Mouse (Mus musculus) spleen, adult 12 weeks (tissue): ENCODE data around the gene Rbp4.

Experiments used
- DNase-seq: peaks from one replicate; pipeline ENCODE4 v3.0.0; 2022; ENCODE audit warnings: low spot score

The Rbp4 gene

DNA sequence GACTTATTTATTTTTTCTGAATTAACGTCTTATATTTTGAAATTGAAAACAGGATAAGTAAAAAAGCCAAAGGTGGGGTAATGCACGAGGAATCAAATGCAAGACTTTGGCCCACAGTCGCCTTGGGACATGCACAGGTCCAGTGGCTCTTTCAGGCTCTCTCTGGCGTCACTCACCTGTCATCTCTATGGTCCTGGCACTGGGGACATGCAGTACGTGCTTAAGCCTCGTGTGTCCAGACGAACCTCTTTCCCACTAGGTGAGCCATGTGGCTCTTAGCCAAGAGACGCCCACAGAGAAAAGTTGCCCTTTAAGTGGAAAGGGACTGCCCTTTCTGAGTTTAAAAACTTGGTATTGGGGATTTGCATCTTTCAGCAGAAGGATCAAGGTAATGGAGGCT, 35.7 kb downstream of the Rbp4 start:
- DNase-seq: no peak

DNA sequence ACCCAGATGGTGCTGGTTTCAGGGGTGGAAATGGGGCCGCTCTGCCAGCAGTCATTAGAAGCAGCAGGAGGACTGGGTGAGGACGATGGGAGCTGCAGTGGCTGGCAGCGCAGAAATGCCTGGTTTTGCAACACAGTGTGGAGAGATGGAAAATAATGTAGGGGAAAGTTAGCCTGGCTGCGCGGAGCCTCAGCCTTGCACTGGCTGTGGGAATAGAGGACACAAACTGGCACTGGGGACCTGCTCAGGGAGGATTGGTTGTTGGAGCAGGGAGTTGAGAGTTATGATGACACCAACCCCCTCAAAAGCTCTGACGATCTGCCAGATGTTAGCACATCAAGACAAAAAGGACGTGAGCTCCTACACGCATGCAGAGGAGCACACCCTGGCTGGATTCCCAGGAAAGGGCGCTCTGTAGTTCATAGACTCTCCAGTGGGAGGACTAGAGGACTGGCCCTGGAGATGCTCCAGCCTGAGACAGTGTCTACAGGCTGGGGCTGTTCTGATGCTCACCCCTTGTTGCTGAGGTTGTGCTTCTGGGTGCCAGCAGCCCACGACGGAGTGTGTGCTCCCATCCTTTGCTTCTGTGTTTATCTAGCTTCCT, 38.0 kb downstream of the Rbp4 start:
- no peak for DNase-seq

DNA sequence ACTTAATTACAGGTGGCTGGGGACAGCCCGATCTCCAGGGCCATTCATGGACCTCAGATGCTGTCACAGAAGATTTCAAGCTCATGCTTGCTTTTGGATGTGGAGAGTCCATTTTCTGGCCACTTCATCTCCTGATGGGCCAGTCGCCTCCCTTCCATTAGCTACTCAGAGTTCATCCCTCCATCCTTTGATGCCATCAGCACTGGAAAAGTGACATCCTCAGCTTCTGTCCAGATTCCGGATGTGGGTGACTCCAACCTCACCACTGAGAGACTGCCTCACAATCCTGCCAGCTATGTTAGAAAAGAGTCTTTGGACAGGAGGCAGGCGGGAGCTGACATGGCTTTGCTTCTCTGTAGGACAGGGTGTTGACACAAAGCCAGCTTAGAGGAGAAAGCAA, 39.2 kb downstream of the Rbp4 start:
- DNase-seq: no peak

DNA sequence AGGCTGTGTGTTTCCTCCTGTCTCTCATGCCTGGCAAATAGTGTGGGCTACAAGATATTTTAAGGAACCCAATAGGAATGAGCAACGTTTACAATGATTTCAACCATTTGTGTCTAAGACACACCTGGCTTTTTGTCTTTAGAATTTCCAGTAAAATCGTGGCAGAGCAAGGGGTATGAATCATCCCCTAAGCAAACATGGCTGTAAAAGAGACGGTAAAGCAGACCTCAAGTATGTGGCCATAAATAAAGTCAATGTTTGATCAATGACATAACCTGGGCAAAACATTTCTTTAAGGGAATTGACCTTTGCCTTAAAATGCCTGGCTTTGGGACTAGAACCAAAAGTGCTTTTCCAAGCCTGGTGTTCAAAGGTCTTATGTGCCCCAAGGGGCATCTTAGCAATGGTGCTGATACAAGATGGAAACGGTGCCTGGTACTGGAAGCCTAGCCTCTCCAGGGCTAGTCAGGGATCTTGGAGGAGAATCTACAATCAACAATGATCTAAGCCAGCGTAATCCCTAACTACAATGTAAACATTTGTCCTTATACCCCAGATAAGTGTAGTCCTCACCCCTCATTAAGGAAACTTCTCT, 42.1 kb downstream of the Rbp4 start:
- no peak for DNase-seq

DNA sequence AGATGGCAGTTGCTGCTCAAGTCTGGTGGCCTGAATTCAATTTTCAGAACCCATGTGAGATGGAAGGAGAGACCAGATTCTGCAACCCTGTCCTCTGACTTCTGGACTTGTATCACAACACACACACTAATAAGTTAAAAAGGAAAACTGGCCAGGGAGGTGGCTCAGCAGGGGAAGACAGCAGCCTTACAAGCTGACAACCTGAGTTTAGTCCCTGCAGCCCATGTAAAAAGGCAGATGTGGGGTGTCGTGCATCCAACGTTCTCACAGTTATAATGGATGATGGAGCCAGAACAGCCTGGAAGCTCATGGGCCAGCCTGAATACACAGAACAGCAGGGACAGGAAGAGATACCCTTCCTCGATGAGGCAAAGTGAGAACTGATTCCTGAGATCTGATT, 43.7 kb downstream of the Rbp4 start:
- DNase-seq: no peak

DNA sequence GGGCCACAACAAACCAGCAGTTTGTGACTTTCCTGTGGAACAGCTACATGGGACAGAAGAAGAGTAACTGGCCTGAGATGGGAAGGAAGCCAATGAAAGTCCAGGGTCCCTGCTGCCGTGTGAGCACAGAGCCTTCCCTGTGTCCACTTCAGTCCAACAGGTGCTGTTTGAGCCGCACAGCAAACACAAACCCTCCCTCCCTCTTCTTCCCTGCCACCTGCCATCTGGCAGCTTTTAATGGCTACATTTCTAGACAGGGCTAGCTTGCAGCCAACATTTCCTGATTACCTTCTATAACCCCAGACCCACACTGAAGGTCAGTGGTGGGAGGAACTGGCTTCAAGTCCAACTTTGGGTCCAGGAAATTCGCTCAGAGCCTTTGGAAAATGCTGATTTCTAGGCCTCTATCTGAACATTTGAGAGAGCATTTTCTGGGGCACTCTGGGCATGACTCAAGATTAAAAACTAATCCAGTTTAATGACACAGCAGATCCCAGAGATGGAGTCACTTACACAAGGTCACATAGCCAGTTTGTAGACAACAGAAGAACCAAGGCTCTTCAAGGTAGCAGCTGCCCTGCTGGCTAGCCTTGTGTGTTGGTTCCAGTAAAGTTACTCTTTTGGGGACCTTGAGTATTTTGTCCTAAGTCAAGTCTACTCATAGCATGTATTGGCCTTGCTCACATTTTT, 47.1 kb downstream of the Rbp4 start:
- no peak for DNase-seq

DNA sequence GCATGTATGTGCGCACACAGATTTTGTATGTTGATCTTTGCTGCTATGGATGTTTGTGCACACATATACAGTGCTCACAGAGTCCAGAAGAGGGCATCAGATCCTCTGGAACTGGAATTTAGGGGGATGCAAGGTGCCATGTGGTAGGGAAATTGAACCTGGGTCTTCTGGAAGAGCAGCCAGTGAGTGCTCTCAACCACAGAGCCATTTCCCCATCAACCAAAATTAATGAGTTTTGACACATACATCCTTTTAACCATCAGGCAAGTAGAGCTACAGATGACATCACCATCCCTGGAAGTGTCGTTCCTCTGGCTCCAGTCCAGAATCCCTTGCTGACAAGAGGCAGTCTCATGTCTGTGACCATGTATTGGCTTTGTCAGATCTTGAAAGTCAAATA, 48.8 kb downstream of the Rbp4 start:
- DNase-seq: no peak

DNA sequence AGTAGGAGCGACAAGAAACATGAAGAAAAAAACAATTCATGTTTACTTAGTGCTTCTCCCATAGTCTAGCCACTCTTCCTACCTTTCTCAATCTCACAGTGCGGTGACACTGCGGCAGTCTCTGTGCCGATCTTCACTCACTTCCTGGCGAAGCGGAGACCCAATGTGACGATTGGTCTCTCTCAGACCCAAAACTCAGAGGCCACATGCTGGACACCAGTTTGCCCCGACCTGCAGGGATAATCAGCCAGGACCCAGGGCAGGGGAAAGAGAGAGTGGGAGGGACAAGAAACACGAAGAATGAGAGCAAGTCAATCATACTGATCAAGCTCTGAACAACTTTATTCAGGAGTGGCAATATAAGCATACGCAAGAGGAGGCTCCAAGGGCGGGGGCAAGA, 50.0 kb downstream of the Rbp4 start:
- no peak for DNase-seq

DNA sequence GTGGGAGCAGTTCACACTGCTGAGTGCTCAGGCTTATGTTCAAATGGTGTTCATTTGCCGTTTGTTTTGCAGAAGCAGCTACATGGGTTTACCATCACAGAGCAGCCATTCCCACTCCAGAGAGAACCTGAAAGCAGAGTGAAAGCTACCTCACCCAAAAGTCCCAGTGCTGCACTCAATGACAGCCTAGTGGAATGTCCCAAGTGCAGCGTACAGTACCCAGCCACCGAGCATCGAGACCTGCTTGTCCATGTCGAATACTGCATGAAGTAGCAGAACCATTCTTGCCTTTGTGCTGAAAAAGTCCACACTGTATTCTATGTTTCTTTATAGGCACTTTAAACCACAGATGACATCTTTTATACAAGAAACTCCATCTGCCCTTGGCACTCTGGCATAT, 51.9 kb downstream of the Rbp4 start:
- DNase-seq: no peak
